Mouse (Mus musculus) CH12.LX (cell line): ENCODE results near the gene Crbn. TPM values are rescaled to one million over a fixed set of nuclear protein-coding genes. Genes with fewer than 3 reads are reported as not detected.

Source experiments
- DNase-seq: peaks from one replicate; pipeline ENCODE4 v3.0.0-alpha.2; 2013; ENCODE audit errors: extremely low read depth
- H3K27ac ChIP-seq: 2 replicates; pipeline ENCODE4 v1.5.1; 2012; ENCODE audit warnings: low read depth, mild to moderate bottlenecking, control low read depth, moderate library complexity; ENCODE audit not compliant: insufficient read depth
- H3K27me3 ChIP-seq: replicated peaks from 2 replicates; pipeline ENCODE3; 2012; ENCODE audit warnings: inconsistent platforms
- H3K36me3 ChIP-seq, 2 experiments: replicated peaks in 1 of 2; 2 replicates each; pipeline versions ENCODE3 to v1.6.1; 2012; ENCODE audit warnings: inconsistent platforms in 1 of 2, low read length in 1 of 2, mild to moderate bottlenecking in 1 of 2, mixed read lengths in 1 of 2, moderate library complexity in 1 of 2; ENCODE audit not compliant: control insufficient read depth in 1 of 2, insufficient read depth in 1 of 2
- H3K4me1 ChIP-seq, 2 experiments: 2 replicates each; pipeline ENCODE4 v1.6.1; 2012; ENCODE audit warnings: inconsistent platforms in 1 of 2, moderate library complexity in 1 of 2; ENCODE audit not compliant: insufficient read depth in 2 of 2, control insufficient read depth in 1 of 2
- H3K4me2 ChIP-seq: 2 replicates; pipeline ENCODE4 v1.6.1; 2012; ENCODE audit warnings: low read depth, mild to moderate bottlenecking, control low read depth; ENCODE audit not compliant: poor library complexity, insufficient read depth, severe bottlenecking
- H3K4me3 ChIP-seq, 3 experiments: fragments of 150-350 bp in 1 of 3; sonication (generic) in 1 of 3; replicated peaks in 1 of 3; 2 replicates each; pipeline versions ENCODE3 to v1.5.1; 2011 to 2012; ENCODE audit warnings: low read depth in 2 of 3, low read length in 2 of 3, mild to moderate bottlenecking in 2 of 3, moderate library complexity in 2 of 3, control low read depth in 1 of 3, improper control_type of control experiment in 1 of 3, inconsistent platforms in 1 of 3, mixed read lengths in 1 of 3; ENCODE audit not compliant: poor library complexity in 1 of 3
- H3K79me2 ChIP-seq: replicated peaks from 2 replicates; pipeline ENCODE4 v1.6.1; 2012; ENCODE audit warnings: mild to moderate bottlenecking, moderate library complexity; ENCODE audit not compliant: control insufficient read depth, poor library complexity, insufficient read depth, severe bottlenecking; ENCODE audit errors: extremely low read depth
- H3K9ac ChIP-seq: 2 replicates; pipeline ENCODE4 v1.6.1; 2012; ENCODE audit warnings: low read depth, mild to moderate bottlenecking, control low read depth, moderate library complexity; ENCODE audit not compliant: insufficient read depth
- H3K9me3 ChIP-seq: replicated peaks from 2 replicates; pipeline ENCODE3; 2012; ENCODE audit warnings: low read length, inconsistent platforms, mixed read lengths
- BHLHE40 ChIP-seq: IDR thresholded peaks from 2 replicates; pipeline ENCODE4 v1.6.1; 2011; ENCODE audit warnings: mild to moderate bottlenecking, low read depth, low read length, improper control_type of control experiment
- CTCF ChIP-seq, 2 experiments: IDR thresholded peaks in 1 of 2; conservative IDR thresholded peaks in 1 of 2; 2 replicates each; pipeline ENCODE4 v1.5.1; 2011 to 2012; ENCODE audit warnings: low read depth in 2 of 2, low read length in 2 of 2, improper control_type of control experiment in 1 of 2, inconsistent platforms in 1 of 2, mild to moderate bottlenecking in 1 of 2, moderate library complexity in 1 of 2
- E2F4 ChIP-seq: IDR thresholded peaks from 2 replicates; pipeline ENCODE4 v1.6.1; 2011; ENCODE audit warnings: low read depth, low read length, improper control_type of control experiment; ENCODE audit not compliant: insufficient replicate concordance
- ELF1 ChIP-seq: IDR thresholded peaks from 2 replicates; pipeline ENCODE4 v1.6.1; 2014; ENCODE audit warnings: low read depth, mild to moderate bottlenecking, inconsistent platforms, low read length, improper control_type of control experiment
- JUND ChIP-seq: conservative IDR thresholded peaks from 2 replicates; pipeline ENCODE4 v1.6.1; 2011; ENCODE audit warnings: low read depth, low read length, improper control_type of control experiment
- MAX ChIP-seq: IDR thresholded peaks from 2 replicates; pipeline ENCODE4 v1.6.1; 2011; ENCODE audit warnings: low read length, improper control_type of control experiment
- MAZ ChIP-seq: IDR thresholded peaks from 2 replicates; pipeline ENCODE4 v1.6.1; 2012; ENCODE audit warnings: low read depth, mild to moderate bottlenecking, inconsistent platforms, low read length, improper control_type of control experiment, moderate library complexity
- MXI1 ChIP-seq: IDR thresholded peaks from 2 replicates; pipeline ENCODE4 v1.6.1; 2011; ENCODE audit warnings: mild to moderate bottlenecking, low read depth, low read length, improper control_type of control experiment
- MYC ChIP-seq: IDR thresholded peaks from 2 replicates; pipeline ENCODE4 v1.6.1; 2011; ENCODE audit warnings: low read depth, mild to moderate bottlenecking, improper control_type of control experiment, low read length
- NELFE ChIP-seq: IDR thresholded peaks from 2 replicates; pipeline ENCODE4 v1.6.1; 2011; ENCODE audit warnings: low read depth, low read length, improper control_type of control experiment
- POLR2A ChIP-seq: IDR thresholded peaks from 2 replicates; pipeline ENCODE4 v1.6.1; 2011; ENCODE audit warnings: low read depth, mild to moderate bottlenecking, improper control_type of control experiment, low read length
- RCOR1 ChIP-seq: conservative IDR thresholded peaks from 2 replicates; pipeline ENCODE4 v1.6.1; 2012; ENCODE audit warnings: low read depth, mild to moderate bottlenecking, inconsistent platforms, low read length, improper control_type of control experiment
- SIN3A ChIP-seq: IDR thresholded peaks from 2 replicates; pipeline ENCODE4 v1.6.1; 2012; ENCODE audit warnings: low read length, improper control_type of control experiment, inconsistent platforms
- UBTF ChIP-seq: IDR thresholded peaks from 2 replicates; pipeline ENCODE4 v1.6.1; 2012; ENCODE audit warnings: low read depth, mild to moderate bottlenecking, inconsistent platforms, low read length, improper control_type of control experiment, moderate library complexity
- USF2 ChIP-seq: conservative IDR thresholded peaks from 2 replicates; pipeline ENCODE4 v1.6.1; 2011; ENCODE audit warnings: low read depth, low read length, improper control_type of control experiment
- ZKSCAN1 ChIP-seq: IDR thresholded peaks from 2 replicates; pipeline ENCODE4 v1.6.1; 2012; ENCODE audit warnings: low read depth, inconsistent platforms, low read length, improper control_type of control experiment, borderline replicate concordance
- ZMIZ1 ChIP-seq: IDR thresholded peaks from 2 replicates; pipeline ENCODE4 v1.6.1; 2012; ENCODE audit warnings: low read depth, mild to moderate bottlenecking, inconsistent platforms, low read length, improper control_type of control experiment
- dilution Hi-C: fragments of 300-500 bp; cut with MboI; formaldehyde crosslinking; loops from 2 replicates; pipeline ENCODE4 v1.14.3; 2020; ENCODE audit warnings: low sequenced_read_pairs; ENCODE audit not compliant: extremely low pct_unique_long_range_greater_than_20kb, extremely low pct_ligation_motif_present
- in situ Hi-C: fragments of 300-500 bp; cut with MboI; formaldehyde crosslinking; loops from 3 replicates; pipeline ENCODE4 v1.14.3; 2019; ENCODE audit warnings: low sequenced_read_pairs, low pct_ligation_motif_present, low pct_unique_long_range_greater_than_20kb, mixed read lengths
- polyA plus RNA-seq: library from polyadenylated mRNA; unstranded; fragments of >175 nt; gene quantifications from 2 replicates; pipeline ENCODE4 v1.2.1, GENCODE M21; 2012; ENCODE audit warnings: low read depth; ENCODE audit not compliant: insufficient read length
- total RNA-seq, 2 experiments: library from RNA; depleted of rRNA; stranded (reverse); fragments of 300-350 nt in 1 of 2; fragments of >200 nt in 1 of 2; gene quantifications; 2 replicates each; pipeline ENCODE4 v1.2.3; 2012 to 2014

Crbn gene
- total and polyA plus RNA-seq, 3 experiments = 29.2 to 60.1 (median 30.8) TPM

- Histone ChIP-seq H3K36me3 (peaks cover 20 to 63% of the 10 kb centered on the region in 2 experiments), H3K9ac (peak overlapping the region; percentile 29; the same call in 1 of the 2 replicates), H3K79me2 (peaks cover 28% of the 10 kb centered on the region), H3K4me1 (peaks cover 0 to 26% of the 10 kb centered on the region in 2 experiments; a peak in 1 of 4 replicates), H3K9me3 (peaks cover 4% of the 10 kb centered on the region), H3K4me3 (no peak overlapping the region), H3K27me3 (no peaks in the 10 kb centered on the region)
- dilution Hi-C loops = no loop called here
- DNase-seq = no peak
- in situ Hi-C loops = no loop called here
- TF ChIP-seq UBTF (no peak), MYC (0 out of 2 replicates have a peak, but pooled peaks have one; percentile 34)
- TF ChIP-seq, all 38 proteins: peak for 1
- Histone ChIP-seq H3K27ac (peak overlapping the region; percentile 67), H3K4me2 (peak overlapping the region; percentile 59; the same call in 1 of the 2 replicates)
Measured at GRCm38 (mm10) chr6:106787138-106787537, 12.7 kb downstream of the Crbn start.

GRCm38 (mm10) chr6:106770046-106770445 lies 29.8 kb downstream of the Crbn start:
- Histone ChIP-seq H3K27me3 (no peaks in the 10 kb centered on the region), H3K79me2 (peaks cover 35% of the 10 kb centered on the region), H3K4me1 (peaks cover 5 to 43% of the 10 kb centered on the region in 2 experiments), H3K27ac (no peak overlapping the region)
- in situ Hi-C loops = no loop called here
- TF ChIP-seq ELF1 (no peak), SIN3A (no peak), MAZ (no peak), MAX (peak; percentile 39; the same call in 1 of the 2 replicates), BHLHE40 (no peak), MXI1 (peak; percentile 54; the same call in 1 of the 2 replicates), E2F4 (no peak), ZKSCAN1 (no peak), MYC (0 out of 2 replicates have a peak, but pooled peaks have one; percentile 42), ZMIZ1 (no peak), UBTF (no peak), JUND (no peak), POLR2A (no peak), NELFE (no peak), RCOR1 (no peak), USF2 (no peak), CTCF (conservative IDR thresholded peaks at IDR 0.05 in 1 of 2, IDR thresholded peaks at IDR 0.05 in 1 of 2; ENCODE audit: low read depth in 2 of 2, low read length in 2 of 2) (no peak)
- TF ChIP-seq, all 38 proteins: peak for 3
- H3K9me3 ChIP-seq = no peaks in the 10 kb centered on the region
- peak overlapping the region; percentile 99 for H3K4me2 ChIP-seq
- peak overlapping the region; percentile 92 for H3K9ac ChIP-seq
- dilution Hi-C loops = no loop called here
- peak overlapping the region; percentile 90 to 96 (median 95) for H3K4me3 ChIP-seq
- no peak for DNase-seq
- H3K36me3 ChIP-seq = peaks cover 23 to 40% of the 10 kb centered on the region in 2 experiments
